Mouse (Mus musculus) lung, postnatal 0 days (tissue): ENCODE measurements around the gene Qpctl. TPM values are rescaled to one million over a fixed set of nuclear protein-coding genes. Genes with fewer than 3 reads are reported as not detected.

Experiments used
- ATAC-seq: fragments of 200-750 bp; cut with Nextera tagmentation; 2 replicates; pipeline ENCODE4 v1.8.0; 2017; ENCODE audit warnings: moderate library complexity
- DNase-seq: peaks from one replicate; pipeline ENCODE4 v3.0.0-alpha.2; 2016; ENCODE audit warnings: low spot score
- H3K27ac ChIP-seq: fragments of 300-500 bp; sonication (generic); 2 replicates; pipeline ENCODE4 v1.5.1; 2014; ENCODE audit warnings: antibody characterized with exemption, mild to moderate bottlenecking, low read length, mixed read lengths
- H3K27me3 ChIP-seq: fragments of 300-500 bp; sonication (generic); replicated peaks from 2 replicates; pipeline ENCODE4 v1.6.1; 2014; ENCODE audit warnings: low read length, mixed read lengths; ENCODE audit not compliant: insufficient read depth
- H3K36me3 ChIP-seq: fragments of 300-500 bp; sonication (generic); 2 replicates; pipeline ENCODE4 v1.6.1; 2014; ENCODE audit warnings: low read length, mixed read lengths; ENCODE audit not compliant: insufficient read depth
- H3K4me1 ChIP-seq: fragments of 300-500 bp; sonication (generic); 2 replicates; pipeline ENCODE4 v1.6.1; 2014; ENCODE audit warnings: antibody characterized with exemption, low read depth, low read length, mixed read lengths; ENCODE audit not compliant: insufficient read depth
- H3K4me2 ChIP-seq: fragments of 300-500 bp; sonication (generic); replicated peaks from 2 replicates; pipeline ENCODE4 v1.6.1; 2014; ENCODE audit warnings: low read depth, mild to moderate bottlenecking, low read length, moderate library complexity, mixed read lengths
- H3K4me3 ChIP-seq: fragments of 300-500 bp; sonication (generic); 2 replicates; pipeline ENCODE4 v1.5.1; 2014; ENCODE audit warnings: low read depth, low read length
- H3K9ac ChIP-seq: fragments of 300-500 bp; sonication (generic); replicated peaks from 2 replicates; pipeline ENCODE4 v1.6.1; 2014; ENCODE audit warnings: low read depth, mild to moderate bottlenecking
- H3K9me3 ChIP-seq: fragments of 300-500 bp; sonication (generic); 2 replicates; pipeline ENCODE4 v1.6.1; 2016; ENCODE audit warnings: low read length, mixed read lengths
- CTCF ChIP-seq: IDR thresholded peaks from 2 replicates; pipeline ENCODE4 v1.5.1; 2016; ENCODE audit warnings: antibody characterized with exemption, mild to moderate bottlenecking
- EP300 ChIP-seq: IDR thresholded peaks from 2 replicates; pipeline ENCODE4 v1.6.1; 2016; ENCODE audit warnings: antibody characterized with exemption, mild to moderate bottlenecking, control low read depth
- WGBS: fragments of 180-500 bp; shearing (Covaris S2); extraction: QIAGEN DNeasy Blood & Tissue Kit; methylation state at CpG from one replicate; pipeline ENCODE4 v1.1.7; 2014; 5-methylcytosine and 5-hydroxymethylcytosine counted together
- polyA plus RNA-seq: library from polyadenylated mRNA; unstranded; fragments of >200 nt; fragmentation: Nextera tagmentation; extraction: Ambion mirVana; gene quantifications from 2 replicates; pipeline ENCODE4 v1.2.1, GENCODE M21; 2015

The Qpctl gene
- polyA plus RNA-seq, 1 experiment from 2014 or later = 14.1 TPM

- no peaks in the 10 kb centered on the region for H3K36me3 ChIP-seq
- no peaks in the 10 kb centered on the region for H3K9me3 ChIP-seq
- DNase-seq (no peak), ATAC-seq (no peak)
- H3K4me2 ChIP-seq = no peak overlapping the region
- no peak overlapping the region for H3K4me3 ChIP-seq
- peaks cover 6% of the 10 kb centered on the region; the same call in 1 of the 2 replicates for H3K4me1 ChIP-seq
- H3K9ac ChIP-seq = no peak overlapping the region
- TF ChIP-seq EP300 = no peak
- no peak for TF ChIP-seq CTCF
- no peak overlapping the region for H3K27ac ChIP-seq
- H3K27me3 ChIP-seq = no peaks in the 10 kb centered on the region
- 85% methylated on average over 4 of the region's 4 CpGs for WGBS
Measured at GRCm38 (mm10) chr7:19121686-19122085, 27.4 kb downstream of the Qpctl start.

GRCm38 (mm10) chr7:19119631-19120429 is 29.3 kb downstream of the Qpctl start, which contains the start of gene Fbxo46:
Gene Fbxo46 (plus strand): TSS chr7:19119859.
- H3K4me2 ChIP-seq = peak within 1 kb of the TSS; percentile 85
- no peak for TF ChIP-seq CTCF
- no peak for TF ChIP-seq EP300
- H3K27ac ChIP-seq = 0 out of 2 replicates have a peak within 1 kb of the TSS, but pooled peaks have one; percentile 2
- peak within 1 kb of the TSS; percentile 56 for H3K4me3 ChIP-seq
- peak within 1 kb of the TSS; percentile 60 for H3K9ac ChIP-seq
- peaks cover 6% of the 10 kb centered on the region; the same call in 1 of the 2 replicates for H3K4me1 ChIP-seq
- H3K27me3 ChIP-seq = no peaks in the 10 kb centered on the region
- ATAC-seq (peak; percentile 98), DNase-seq (peak; percentile 100)
- WGBS = 2% methylated on average over 34 of the region's 34 CpGs
- no peaks in the 10 kb centered on the region for H3K36me3 ChIP-seq
- no peaks in the 10 kb centered on the region for H3K9me3 ChIP-seq

- H3K4me2 ChIP-seq = no peak overlapping the region
- no peak for ATAC-seq
- no peak overlapping the region for H3K9ac ChIP-seq
- H3K36me3 ChIP-seq = no peaks in the 10 kb centered on the region
- DNase-seq = no peak
- no peaks in the 10 kb centered on the region for H3K27me3 ChIP-seq
- H3K9me3 ChIP-seq = no peaks in the 10 kb centered on the region
- no peak overlapping the region for H3K4me3 ChIP-seq
- H3K27ac ChIP-seq = no peak overlapping the region
- WGBS = 87% methylated on average over 8 of the region's 8 CpGs
- peaks cover 6% of the 10 kb centered on the region; the same call in 1 of the 2 replicates for H3K4me1 ChIP-seq
- TF ChIP-seq EP300 (no peak), CTCF (no peak)
Measured at GRCm38 (mm10) chr7:19119083-19119482, 30.0 kb downstream of the Qpctl start.

- Histone ChIP-seq H3K4me3 (no peak within 1 kb of the TSS), H3K9me3 (no peaks in the 10 kb centered on the region), H3K27me3 (no peaks in the 10 kb centered on the region), H3K4me1 (peaks cover 6% of the 10 kb centered on the region; the same call in 1 of the 2 replicates), H3K4me2 (peak within 1 kb of the TSS; percentile 38), H3K27ac (no peak within 1 kb of the TSS), H3K9ac (no peak within 1 kb of the TSS), H3K36me3 (no peaks in the 10 kb centered on the region)
- WGBS = 24% methylated on average over 62 of the region's 64 CpGs
- ATAC-seq (peak; percentile 43), DNase-seq (peak; percentile 71)
- TF ChIP-seq EP300 (no peak), CTCF (peak; percentile 34; the same call in 1 of the 2 replicates)
Measured at GRCm38 (mm10) chr7:19118028-19118771, 30.9 kb downstream of the Qpctl start, which contains the start of gene Gm4969. Gene Gm4969 (minus strand): TSS chr7:19118368.

- Histone ChIP-seq H3K9me3 (no peaks in the 10 kb centered on the region), H3K4me3 (no peak overlapping the region), H3K4me2 (no peak overlapping the region), H3K27me3 (no peaks in the 10 kb centered on the region), H3K36me3 (no peaks in the 10 kb centered on the region), H3K9ac (no peak overlapping the region), H3K27ac (no peak overlapping the region), H3K4me1 (no peaks in the 10 kb centered on the region)
- 70% methylated on average over 1 of the region's 1 CpGs for WGBS
- no peak for ATAC-seq
- TF ChIP-seq EP300 (no peak), CTCF (no peak)
- DNase-seq = no peak
Measured at GRCm38 (mm10) chr7:19109565-19109964, 39.5 kb downstream of the Qpctl start.

GRCm38 (mm10) chr7:19107436-19107835 is 41.7 kb downstream of the Qpctl start:
- no peak for ATAC-seq
- WGBS = 50% methylated on average over 3 of the region's 3 CpGs
- H3K9ac ChIP-seq = no peak overlapping the region

More at GRCm38 (mm10) chr7:19107436-19107835, 41.7 kb downstream of the Qpctl start:
- no peak overlapping the region for H3K4me2 ChIP-seq
- no peak overlapping the region for H3K4me3 ChIP-seq
- no peak for DNase-seq
- TF ChIP-seq EP300 (no peak), CTCF (no peak)
- no peaks in the 10 kb centered on the region for H3K4me1 ChIP-seq
- H3K36me3 ChIP-seq = no peaks in the 10 kb centered on the region
- H3K9me3 ChIP-seq = no peaks in the 10 kb centered on the region
- H3K27ac ChIP-seq = no peak overlapping the region
- no peaks in the 10 kb centered on the region for H3K27me3 ChIP-seq
